Mouse (Mus musculus): Measurements from ENCODE around the gene Sgk1.

DNA sequence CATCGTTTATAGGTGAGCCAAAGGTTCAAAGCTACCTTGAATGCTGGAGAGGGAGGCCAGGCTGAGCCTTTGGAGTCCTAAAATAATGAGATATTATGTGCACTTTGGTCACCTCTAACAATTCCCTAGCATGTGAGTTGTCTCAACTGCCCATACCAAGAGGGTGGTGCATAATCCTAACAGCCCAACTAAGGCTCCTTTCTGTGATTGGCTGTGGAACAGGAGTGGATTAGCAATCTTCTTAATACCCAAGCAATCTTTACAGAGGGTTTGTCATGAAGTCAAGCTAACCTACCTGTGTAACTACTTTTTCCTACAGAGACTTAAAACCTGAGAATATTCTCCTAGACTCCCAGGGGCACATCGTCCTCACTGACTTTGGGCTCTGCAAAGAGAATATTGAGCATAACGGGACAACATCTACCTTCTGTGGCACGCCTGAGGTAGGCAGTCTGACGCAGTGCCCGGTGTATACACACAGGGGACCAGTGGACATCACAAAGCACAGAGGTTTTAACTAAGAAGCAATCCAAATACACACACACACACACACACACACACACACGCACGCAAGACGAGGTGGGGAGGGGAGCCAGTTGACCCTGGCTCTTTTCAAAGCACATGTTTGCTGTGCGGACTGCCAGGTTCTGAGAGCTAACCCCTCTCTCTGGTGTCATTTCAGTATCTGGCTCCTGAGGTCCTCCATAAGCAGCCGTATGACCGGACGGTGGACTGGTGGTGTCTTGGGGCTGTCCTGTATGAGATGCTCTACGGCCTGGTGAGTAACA, 114.9 kb downstream of the Sgk1 start:
- TF ChIP-seq ZNF384 (IDR thresholded peaks at IDR 0.05; ENCODE audit: low read depth, low read length) (no peak), CHD2 (IDR thresholded peaks at IDR 0.05; ENCODE audit: low read depth, low read length) (no peak), MAFK (IDR thresholded peaks at IDR 0.05; ENCODE audit: insufficient read depth, low read depth, low read length) (no peak)

Measured in ES-E14 (cell line).